Mouse (Mus musculus): ENCODE data around the gene Haghl. TPM values are rescaled to one million over a fixed set of nuclear protein-coding genes. Genes with fewer than 3 reads are reported as not detected.
A peak's percentile ranks its signal among the peaks of the same experiment; 100 is the strongest.

The Haghl gene
- total RNA-seq (2017), result 21.5 and 24.7 TPM in 2 replicates

GRCm38 (mm10) chr17:25785281-25785745, at the start of gene Haghl:
TSS of gene Haghl (minus strand) at chr17:25785673.
- peak; percentile 77 for ATAC-seq (ENCODE audit: extremely low read depth, insufficient number of reproducible peaks, low FRiP score, poor library complexity, severe bottlenecking)

- ATAC-seq (ENCODE audit: extremely low read depth, insufficient number of reproducible peaks, low FRiP score, poor library complexity, severe bottlenecking), result no peak
Measured at GRCm38 (mm10) chr17:25834595-25835222, 49.2 kb upstream of the Haghl start.

- ATAC-seq (ENCODE audit: extremely low read depth, insufficient number of reproducible peaks, low FRiP score, poor library complexity, severe bottlenecking), result no peak
Measured at GRCm38 (mm10) chr17:25833961-25834594, 48.6 kb upstream of the Haghl start.

GRCm38 (mm10) chr17:25833291-25833663, 47.8 kb upstream of the Haghl start, which contains the start of gene Stub1:
TSS of gene Stub1 (minus strand) at chr17:25833404.
- peak; percentile 0; the same call in 1 of the 2 replicates for ATAC-seq (ENCODE audit: extremely low read depth, insufficient number of reproducible peaks, low FRiP score, poor library complexity, severe bottlenecking)

GRCm38 (mm10) chr17:25832436-25833290, 47.2 kb upstream of the Haghl start:
- peak; percentile 89 for ATAC-seq (ENCODE audit: extremely low read depth, insufficient number of reproducible peaks, low FRiP score, poor library complexity, severe bottlenecking)

- no peak for ATAC-seq (ENCODE audit: extremely low read depth, insufficient number of reproducible peaks, low FRiP score, poor library complexity, severe bottlenecking)
Measured at GRCm38 (mm10) chr17:25831451-25832281, 46.2 kb upstream of the Haghl start.

GRCm38 (mm10) chr17:25830806-25831431, 45.4 kb upstream of the Haghl start:
- no peak for ATAC-seq (ENCODE audit: extremely low read depth, insufficient number of reproducible peaks, low FRiP score, poor library complexity, severe bottlenecking)

GRCm38 (mm10) chr17:25830200-25830753, 44.8 kb upstream of the Haghl start:
- no peak for ATAC-seq (ENCODE audit: extremely low read depth, insufficient number of reproducible peaks, low FRiP score, poor library complexity, severe bottlenecking)

- no peak for ATAC-seq (ENCODE audit: extremely low read depth, insufficient number of reproducible peaks, low FRiP score, poor library complexity, severe bottlenecking)
Measured at GRCm38 (mm10) chr17:25829558-25830017, 44.1 kb upstream of the Haghl start.

- no peak for ATAC-seq (ENCODE audit: extremely low read depth, insufficient number of reproducible peaks, low FRiP score, poor library complexity, severe bottlenecking)
Measured at GRCm38 (mm10) chr17:25828712-25829557, 43.5 kb upstream of the Haghl start, which contains the start of gene Jmjd8. TSS of gene Jmjd8 (plus strand) at chr17:25828867.

- ATAC-seq (ENCODE audit: extremely low read depth, insufficient number of reproducible peaks, low FRiP score, poor library complexity, severe bottlenecking), result no peak
Measured at GRCm38 (mm10) chr17:25828223-25828594, 42.7 kb upstream of the Haghl start.

GRCm38 (mm10) chr17:25827546-25828222, 42.2 kb upstream of the Haghl start:
- ATAC-seq (ENCODE audit: extremely low read depth, insufficient number of reproducible peaks, low FRiP score, poor library complexity, severe bottlenecking), result no peak

- ATAC-seq (ENCODE audit: extremely low read depth, insufficient number of reproducible peaks, low FRiP score, poor library complexity, severe bottlenecking), result no peak
Measured at GRCm38 (mm10) chr17:25827011-25827410, 41.5 kb upstream of the Haghl start.

- ATAC-seq (ENCODE audit: extremely low read depth, insufficient number of reproducible peaks, low FRiP score, poor library complexity, severe bottlenecking), result no peak
Measured at GRCm38 (mm10) chr17:25825984-25826570, 40.6 kb upstream of the Haghl start.

GRCm38 (mm10) chr17:25825311-25825710, 39.8 kb upstream of the Haghl start:
- ATAC-seq (ENCODE audit: extremely low read depth, insufficient number of reproducible peaks, low FRiP score, poor library complexity, severe bottlenecking), result no peak

Data from neutrophil, adult 5-6 weeks (primary cell).